ENCODE assay signal across 8 mouse cellular contexts in the genomic region with DNA sequence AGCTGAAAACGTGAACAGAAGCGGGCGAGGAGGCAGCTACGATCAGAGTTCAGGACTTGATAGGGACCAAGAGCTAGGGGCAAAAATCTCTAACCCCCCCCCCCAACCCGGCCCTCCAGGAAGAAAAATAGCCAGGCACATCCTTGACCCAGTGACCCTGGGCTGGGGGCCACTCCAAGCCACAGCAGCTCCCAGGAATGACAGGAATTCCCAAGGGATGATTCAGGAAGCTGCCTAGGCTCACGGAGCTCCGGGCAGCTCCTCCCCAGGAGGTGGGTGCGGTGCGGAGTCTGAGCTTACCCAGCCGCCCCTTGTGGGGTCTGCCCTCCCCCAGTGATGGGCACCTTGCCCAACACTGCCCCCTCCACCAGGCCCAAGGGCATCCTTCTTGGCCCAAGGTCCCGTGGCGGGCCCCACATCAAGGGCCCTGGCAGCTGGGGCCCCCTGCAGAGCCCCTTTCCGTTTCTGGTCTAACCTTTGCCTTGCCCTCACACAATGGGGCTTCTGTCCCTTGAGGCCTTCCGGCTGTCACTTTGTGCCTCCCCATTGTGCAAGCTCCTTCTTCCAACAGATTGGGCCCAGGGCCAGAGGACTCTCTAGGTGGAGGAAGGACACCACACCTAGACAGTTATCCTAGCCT. TPM values are rescaled to one million over a fixed set of nuclear protein-coding genes. Genes with fewer than 3 reads are reported as not detected.
DNase-seq lines count a peak whose midpoint lies in the region; ATAC-seq and TF ChIP-seq lines count a peak whose summit lies in the region.

A gene (minus strand): TSS at position 51 of the 640 bp plus-strand sequence.

- intact Hi-C loops in left cerebral cortex, postnatal 36 days (cut with DNase I), result no loop called here

- no peak for DNase-seq in cerebellum, adult 2 months
- DNase-seq in cerebellum, postnatal 4 days (ENCODE audit: low spot score in 2 of 2), result no peak
- DNase-seq in gastrocnemius, postnatal 4 days (ENCODE audit: low spot score in 2 of 2), result no peak
- DNase-seq in lung, adult 18-20 months, result peak; percentile 57 to 76
- DNase-seq in retina, postnatal 1 day, result peak; percentile 84
- DNase-seq in left cerebral cortex, postnatal 36 days (ENCODE audit: low spot score in 2 of 2), result no peak

- H3K27ac ChIP-seq in cerebellum, adult 2 months (ENCODE audit: insufficient read depth, low read length), result no peak within 1 kb of the TSS
- H3K27ac ChIP-seq in bone marrow macrophage, adult 2 months (ENCODE audit: insufficient read depth, low read depth, low read length), result no peak within 1 kb of the TSS
- H3K27ac ChIP-seq in intestine, embryonic 15.5 days, result peak within 1 kb of the TSS; percentile 78

- peaks cover 12% of the 10 kb centered on the region for H3K4me1 ChIP-seq in cerebellum, adult 2 months (ENCODE audit: control insufficient read depth, insufficient read depth, low read length)
- peaks cover 10% of the 10 kb centered on the region for H3K4me1 ChIP-seq in bone marrow macrophage, adult 2 months (ENCODE audit: control insufficient read depth, insufficient read depth, low read length)
- H3K4me1 ChIP-seq in intestine, embryonic 15.5 days (replicated peaks), result peaks cover 56% of the 10 kb centered on the region

- ATAC-seq in intestine, embryonic 15.5 days, result peak; percentile 59

- H3K9me3 ChIP-seq in intestine, embryonic 15.5 days, result no peaks in the 10 kb centered on the region

- H3K4me2 ChIP-seq in intestine, embryonic 15.5 days (replicated peaks), result peak within 1 kb of the TSS; percentile 69

- no peak for TF ChIP-seq POLR2A in cerebellum, adult 2 months (IDR thresholded peaks at IDR 0.05; ENCODE audit: borderline replicate concordance, insufficient read depth, low read length)
- TF ChIP-seq POLR2A in bone marrow macrophage, adult 2 months (IDR thresholded peaks at IDR 0.05; ENCODE audit: borderline replicate concordance, low read depth, low read length), result no peak

- no peak for TF ChIP-seq CTCF in cerebellum, adult 2 months (IDR thresholded peaks at IDR 0.05; ENCODE audit: borderline replicate concordance, insufficient read depth, low read depth, low read length)
- no peak for TF ChIP-seq CTCF in bone marrow macrophage, adult 2 months (IDR thresholded peaks at IDR 0.05; ENCODE audit: low read depth, low read length)

- H3K4me3 ChIP-seq in cerebellum, adult 2 months (replicated peaks; ENCODE audit: insufficient read depth, low read depth, low read length), result peak within 1 kb of the TSS; percentile 2
- peak within 1 kb of the TSS; percentile 41; the same call in 1 of the 2 replicates for H3K4me3 ChIP-seq in bone marrow macrophage, adult 2 months (ENCODE audit: insufficient read depth, low read length)
- peak within 1 kb of the TSS; percentile 39 for H3K4me3 ChIP-seq in intestine, embryonic 15.5 days (replicated peaks)

- 7% methylated on average over 14 of the region's 14 CpGs for WGBS in cerebellum, adult 2 months
- 3% methylated on average over 14 of the region's 14 CpGs for WGBS in intestine, embryonic 15.5 days

- no peaks in the 10 kb centered on the region for H3K36me3 ChIP-seq in intestine, embryonic 15.5 days

- H3K27me3 ChIP-seq in cerebellum, adult 2 months (ENCODE audit: control insufficient read depth, insufficient read depth, low read length), result no peaks in the 10 kb centered on the region
- peaks cover 4% of the 10 kb centered on the region for H3K27me3 ChIP-seq in intestine, embryonic 15.5 days (replicated peaks)

- H3K9ac ChIP-seq in intestine, embryonic 15.5 days, result peak within 1 kb of the TSS; percentile 46

RNA-seq across cellular contexts. Expression of the gene that starts here (rescaled TPM):
- polyA plus RNA-seq in cerebellum, adult 2 months (2012; rRNA removed), result 12.8 and 13.4 TPM in 2 replicates
- 0.58 and 0.92 TPM in 2 replicates for polyA plus RNA-seq in bone marrow macrophage, adult 2 months (2012; ENCODE audit: insufficient read depth, insufficient read length, missing spikeins)
- total RNA-seq in gastrocnemius, postnatal 4 days (2021), result 10 to 100 TPM; 35.7 to 39.9 TPM
- 65.6 and 72.9 TPM in 2 replicates for polyA plus RNA-seq in intestine, embryonic 15.5 days (2015; fragmentation: Nextera tagmentation; extraction: Ambion mirVana)
- total RNA-seq in left cerebral cortex, postnatal 36 days (2021), result 10 to 100 TPM in 1 of 2 experiments, 1 to 10 TPM in 1; 8.0 to 13.4 TPM

Comparison
In these comparisons a context has a peak if more than half of its experiments do, and no peak if none do; other contexts are left out.
1. DNase-seq: peak in lung, adult 18-20 months (2 of 2) and retina, postnatal 1 day (single experiment); none in cerebellum, adult 2 months (0 of 2), cerebellum, postnatal 4 days (0 of 2), gastrocnemius, postnatal 4 days (0 of 2) and left cerebral cortex, postnatal 36 days (0 of 2).
2. Peak in every context shown above with its lines, with median percentiles within 50 percentile points of each other: H3K4me3 ChIP-seq.